8 mouse cellular contexts compared by ENCODE assay signal in genomic region chr7:34389277-34390085, GRCm38 (mm10). TPM values are rescaled to one million over a fixed set of nuclear protein-coding genes. Genes with fewer than 3 reads are reported as not detected.
DNase-seq lines count a peak whose midpoint lies in the region; ATAC-seq and TF ChIP-seq lines count a peak whose summit lies in the region.

No protein-coding gene starts in this region.

- peak overlapping the region; percentile 98 for H3K27ac ChIP-seq in forebrain, embryonic 12.5 days
- H3K27ac ChIP-seq in heart, postnatal 0 days (ENCODE audit: low read depth), result peak overlapping the region; percentile 93
- peak overlapping the region; percentile 97 for H3K27ac ChIP-seq in liver, embryonic 14.5 days
- peak overlapping the region; percentile 100 for H3K27ac ChIP-seq in stomach, embryonic 15.5 days

- no peak; the same call in none of the 2 replicates for TF ChIP-seq EP300 in heart, postnatal 0 days (IDR thresholded peaks at IDR 0.05; ENCODE audit: low read depth)
- peak; percentile 72 for TF ChIP-seq EP300 in liver, embryonic 14.5 days (IDR thresholded peaks at IDR 0.05; ENCODE audit: low read depth)

- H3K4me3 ChIP-seq in E14TG2a.4 (replicated peaks; ENCODE audit: low read length), result peak overlapping the region; percentile 98
- peak overlapping the region; percentile 92 for H3K4me3 ChIP-seq in forebrain, embryonic 12.5 days (replicated peaks)
- peak overlapping the region; percentile 91 for H3K4me3 ChIP-seq in heart, postnatal 0 days (ENCODE audit: low read depth, low read length)
- H3K4me3 ChIP-seq in liver, embryonic 14.5 days (ENCODE audit: insufficient read depth in 1 of 2, low read depth in 2 of 2, low read length in 2 of 2), result peak overlapping the region; percentile 73 to 95
- H3K4me3 ChIP-seq in stomach, embryonic 15.5 days (replicated peaks), result peak overlapping the region; percentile 85

- no peak for TF ChIP-seq CTCF in E14TG2a.4 (conservative IDR thresholded peaks at IDR 0.05; ENCODE audit: low read length)
- no peak for TF ChIP-seq CTCF in heart, postnatal 0 days (IDR thresholded peaks at IDR 0.05; ENCODE audit: low read depth)
- no peak for TF ChIP-seq CTCF in liver, embryonic 14.5 days (IDR thresholded peaks at IDR 0.05; ENCODE audit: low read depth)

- H3K27me3 ChIP-seq in E14TG2a.4 (ENCODE audit: insufficient read depth, low read length), result no peaks in the 10 kb centered on the region
- H3K27me3 ChIP-seq in forebrain, embryonic 12.5 days, result no peaks in the 10 kb centered on the region
- no peaks in the 10 kb centered on the region for H3K27me3 ChIP-seq in heart, postnatal 0 days (ENCODE audit: control insufficient read depth, insufficient read depth, low read length)
- H3K27me3 ChIP-seq in liver, embryonic 14.5 days (ENCODE audit: control insufficient read depth, insufficient read depth, low read length), result no peaks in the 10 kb centered on the region
- H3K27me3 ChIP-seq in stomach, embryonic 15.5 days (replicated peaks), result no peaks in the 10 kb centered on the region

- peaks cover 50% of the 10 kb centered on the region for H3K4me1 ChIP-seq in E14TG2a.4 (replicated peaks; ENCODE audit: low read depth, low read length)
- H3K4me1 ChIP-seq in forebrain, embryonic 12.5 days, result peaks cover 31% of the 10 kb centered on the region
- peaks cover 19% of the 10 kb centered on the region for H3K4me1 ChIP-seq in heart, postnatal 0 days (ENCODE audit: control insufficient read depth, insufficient read depth)
- H3K4me1 ChIP-seq in liver, embryonic 14.5 days (replicated peaks; ENCODE audit: control insufficient read depth in 2 of 2, insufficient read depth in 2 of 2, low read length in 1 of 2), result peaks cover 11 to 24% of the 10 kb centered on the region in 2 experiments; a peak in 3 of 4 replicates
- peaks cover 25% of the 10 kb centered on the region for H3K4me1 ChIP-seq in stomach, embryonic 15.5 days

- H3K9me3 ChIP-seq in E14TG2a.4 (ENCODE audit: low read length), result no peaks in the 10 kb centered on the region
- no peaks in the 10 kb centered on the region for H3K9me3 ChIP-seq in forebrain, embryonic 12.5 days
- no peaks in the 10 kb centered on the region for H3K9me3 ChIP-seq in heart, postnatal 0 days (replicated peaks; ENCODE audit: control insufficient read depth, low read length)
- no peaks in the 10 kb centered on the region for H3K9me3 ChIP-seq in liver, embryonic 14.5 days (ENCODE audit: control insufficient read depth, low read length)
- no peaks in the 10 kb centered on the region for H3K9me3 ChIP-seq in stomach, embryonic 15.5 days

- peak overlapping the region; percentile 87 for H3K4me2 ChIP-seq in forebrain, embryonic 12.5 days
- peak overlapping the region; percentile 97 for H3K4me2 ChIP-seq in heart, postnatal 0 days (ENCODE audit: low read depth, low read length)
- H3K4me2 ChIP-seq in liver, embryonic 14.5 days (ENCODE audit: low read depth), result peak overlapping the region; percentile 98
- peak overlapping the region; percentile 83 for H3K4me2 ChIP-seq in stomach, embryonic 15.5 days

- ATAC-seq in forebrain, embryonic 12.5 days (ENCODE audit: low FRiP score), result peak; percentile 95
- peak; percentile 93 for ATAC-seq in heart, postnatal 0 days (ENCODE audit: insufficient read depth, low read depth)
- ATAC-seq in liver, embryonic 14.5 days (ENCODE audit: insufficient read depth), result peak; percentile 93
- ATAC-seq in stomach, embryonic 15.5 days (ENCODE audit: insufficient read depth, low FRiP score, low read depth), result peak; percentile 94

- peaks cover 19% of the 10 kb centered on the region for H3K36me3 ChIP-seq in E14TG2a.4 (ENCODE audit: insufficient read depth, low read length)
- H3K36me3 ChIP-seq in forebrain, embryonic 12.5 days (replicated peaks), result no peaks in the 10 kb centered on the region
- no peaks in the 10 kb centered on the region for H3K36me3 ChIP-seq in heart, postnatal 0 days (replicated peaks; ENCODE audit: control insufficient read depth, insufficient read depth, low read length)
- H3K36me3 ChIP-seq in liver, embryonic 14.5 days (replicated peaks; ENCODE audit: control insufficient read depth, insufficient read depth, low read depth), result no peaks in the 10 kb centered on the region; the same call in none of the 2 replicates
- H3K36me3 ChIP-seq in stomach, embryonic 15.5 days, result no peaks in the 10 kb centered on the region

- WGBS in forebrain, embryonic 12.5 days, result under 1% methylated on average over 97 of the region's 100 CpGs
- WGBS in heart, postnatal 0 days, result under 1% methylated on average over 84 of the region's 100 CpGs
- under 1% methylated on average over 81 of the region's 100 CpGs for WGBS in liver, embryonic 14.5 days (ENCODE audit: insufficient replicate concordance)
- WGBS in stomach, embryonic 15.5 days, result under 1% methylated on average over 67 of the region's 100 CpGs

- DNase-seq in c-Kit-positive CD71-positive TER-119-positive erythroid progenitor cells, embryonic 14.5 days (ENCODE audit: low spot score), result peak; percentile 85
- peak; percentile 92 for DNase-seq in heart, postnatal 0 days (ENCODE audit: low spot score)
- peak; percentile 94 to 98 for DNase-seq in kidney, postnatal 36 days
- DNase-seq in liver, embryonic 14.5 days (ENCODE audit: low read depth in 3 of 3, low spot score in 3 of 3), result peak; percentile 79 to 84 (median 83)
- DNase-seq in neural tube, embryonic 10.5 days (ENCODE audit: extremely low spot score, low spot score), result peak; percentile 91

- peak overlapping the region; percentile 99 for H3K9ac ChIP-seq in forebrain, embryonic 12.5 days
- H3K9ac ChIP-seq in heart, postnatal 0 days (replicated peaks; ENCODE audit: low read depth, low read length), result peak overlapping the region; percentile 97
- peak overlapping the region; percentile 99 for H3K9ac ChIP-seq in liver, embryonic 14.5 days (replicated peaks)
- H3K9ac ChIP-seq in stomach, embryonic 15.5 days, result peak overlapping the region; percentile 95

RNA-seq across cellular contexts. Expression of gene Lsm14a, which starts 3.6 kb away (rescaled TPM):
- 115 and 121 TPM in 2 replicates for polyA plus RNA-seq in forebrain, embryonic 12.5 days (2016; fragmentation: Nextera tagmentation; extraction: Ambion mirVana)
- total RNA-seq in heart, postnatal 0 days (2014; rRNA removed; ENCODE audit: low replicate concordance), result 41.4 and 57.2 TPM in 2 replicates
- polyA plus RNA-seq in heart, postnatal 0 days (2015; fragmentation: Nextera tagmentation; extraction: Ambion mirVana), result 40.7 and 44.7 TPM in 2 replicates
- 36.4 and 44.7 TPM in 2 replicates for polyA plus RNA-seq in liver, embryonic 14.5 days (2012; rRNA removed)
- polyA plus RNA-seq in liver, embryonic 14.5 days (2014; fragmentation: Nextera tagmentation; extraction: Ambion mirVana), result 25.4 and 27.7 TPM in 2 replicates
- 80.5 and 84.0 TPM in 2 replicates for polyA plus RNA-seq in stomach, embryonic 15.5 days (2015; fragmentation: Nextera tagmentation; extraction: Ambion mirVana)

Comparison
In these comparisons a context has a peak if more than half of its experiments do, and no peak if none do; other contexts are left out.
1. Peak in every context shown above with its lines: DNase-seq, ATAC-seq, H3K4me3 ChIP-seq and H3K27ac ChIP-seq.